Mouse (Mus musculus) cerebellum, adult 2 months (tissue): ENCODE measurements around the gene Cabp4.

Source experiments
- CTCF ChIP-seq: fragments of 200-500 bp; IDR thresholded peaks from 2 replicates; pipeline ENCODE4 v1.5.1; 2011; ENCODE audit warnings: low read depth, mild to moderate bottlenecking, control low read depth, low read length, moderate library complexity, borderline replicate concordance; ENCODE audit not compliant: insufficient read depth
- POLR2A ChIP-seq: fragments of 200-500 bp; IDR thresholded peaks from 2 replicates; pipeline ENCODE4 v1.6.1; 2011; ENCODE audit warnings: low read length, control low read depth, borderline replicate concordance; ENCODE audit not compliant: insufficient read depth

GRCm38 (mm10) chr19:4190831-4191334 lies 47.0 kb upstream of the Cabp4 start, which contains the start of gene Tbc1d10c:
- no peak for TF ChIP-seq CTCF
- no peak for TF ChIP-seq POLR2A
